Mouse (Mus musculus) E14TG2a.4 (cell line): ENCODE measurements at regions not wholly inside any gene's neighbourhood (a gene's known extent, or its start where the extent isn't known, plus 50 kb on each side); places are given as distances from the start of the nearest gene placed in this dataset.

Source experiments
- CTCF ChIP-seq: conservative IDR thresholded peaks from 2 replicates; pipeline ENCODE4 v1.5.1; 2014; ENCODE audit warnings: low read length
- NANOG ChIP-seq: IDR thresholded peaks from 2 replicates; pipeline ENCODE4 v1.6.1; 2014; ENCODE audit warnings: borderline replicate concordance, low read length, mixed read lengths
- POU5F1 ChIP-seq: IDR thresholded peaks from 2 replicates; pipeline ENCODE4 v1.6.1; 2014; ENCODE audit warnings: low read length, borderline replicate concordance

DNA sequence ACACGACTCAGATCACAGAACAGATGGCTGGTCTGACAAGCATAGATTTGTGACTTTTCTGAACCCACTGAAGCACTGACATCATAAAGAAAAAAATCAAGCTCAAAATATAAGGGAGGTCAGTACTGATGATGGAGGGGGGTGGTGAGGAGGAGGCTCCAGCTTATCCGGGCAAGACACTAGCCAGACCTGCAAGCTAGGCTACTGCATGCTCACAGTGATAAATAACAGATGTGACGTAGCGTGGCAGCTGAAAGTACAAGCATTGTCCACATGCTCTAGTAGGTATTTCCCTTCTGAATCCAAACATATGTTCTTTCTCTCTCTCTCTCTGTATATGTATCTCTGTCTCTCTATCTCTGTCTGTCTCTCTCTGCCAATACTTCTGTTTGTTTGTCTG is 342.7 kb downstream of the Cps1 start:
- no peak for TF ChIP-seq CTCF
- no peak for TF ChIP-seq POU5F1
- no peak for TF ChIP-seq NANOG
